Mouse (Mus musculus) cerebellum, adult 9-11 months (tissue): Measurements from ENCODE around the gene Hfe2.

Source experiments
- DNase-seq: peaks from one replicate; pipeline ENCODE4 v3.0.0; 2022

The Hfe2 gene

GRCm38 (mm10) chr3:96528506-96528905, 3.5 kb downstream of the Hfe2 start:
- no peak for DNase-seq

DNA sequence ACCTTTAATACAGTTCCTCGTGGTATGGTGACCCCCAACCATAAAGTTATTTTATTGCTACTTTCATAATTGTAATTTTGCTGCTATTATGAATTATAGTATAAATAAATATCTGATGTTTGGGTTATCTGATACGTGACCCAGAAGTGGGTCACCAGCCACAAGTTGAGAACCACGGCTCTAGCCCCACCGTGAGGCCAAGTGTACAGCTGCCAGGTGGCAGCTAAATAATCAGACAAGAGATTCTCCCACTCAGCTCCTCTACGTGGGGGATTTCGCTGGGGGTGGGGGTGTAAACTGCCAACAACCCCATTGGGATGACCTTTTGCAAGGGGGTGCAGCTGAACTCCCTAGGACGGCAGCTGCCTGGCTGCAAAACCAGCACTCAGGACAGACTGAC, 7.1 kb downstream of the Hfe2 start:
- no peak for DNase-seq

DNA sequence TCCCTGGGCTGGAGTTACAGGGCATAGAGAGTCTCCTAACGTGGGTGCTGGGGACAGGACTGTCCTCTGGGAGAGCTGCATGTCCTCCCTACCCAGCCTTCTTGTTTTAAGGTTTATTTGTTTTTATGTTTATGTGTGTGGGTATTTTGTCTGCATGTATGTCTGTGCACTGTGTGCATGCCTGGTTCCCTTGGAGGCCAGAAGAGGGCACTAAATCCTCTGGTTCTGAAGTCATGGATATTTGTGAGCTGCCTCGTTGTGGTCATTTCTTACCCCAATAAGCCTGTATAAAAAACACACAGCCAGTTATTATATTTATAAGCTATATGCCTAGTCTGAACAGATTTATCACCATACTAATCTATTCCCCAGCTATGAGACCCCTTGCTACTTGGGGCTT, 9.3 kb downstream of the Hfe2 start:
- no peak for DNase-seq

GRCm38 (mm10) chr3:96539316-96539715, 14.3 kb downstream of the Hfe2 start:
- no peak for DNase-seq

GRCm38 (mm10) chr3:96540740-96541139, 15.8 kb downstream of the Hfe2 start:
- DNase-seq = no peak

GRCm38 (mm10) chr3:96541328-96542078, 16.5 kb downstream of the Hfe2 start:
- no peak for DNase-seq

- no peak for DNase-seq
These were observed 17.6 kb downstream of the Hfe2 start for GRCm38 (mm10) chr3:96542554-96542953.

DNA sequence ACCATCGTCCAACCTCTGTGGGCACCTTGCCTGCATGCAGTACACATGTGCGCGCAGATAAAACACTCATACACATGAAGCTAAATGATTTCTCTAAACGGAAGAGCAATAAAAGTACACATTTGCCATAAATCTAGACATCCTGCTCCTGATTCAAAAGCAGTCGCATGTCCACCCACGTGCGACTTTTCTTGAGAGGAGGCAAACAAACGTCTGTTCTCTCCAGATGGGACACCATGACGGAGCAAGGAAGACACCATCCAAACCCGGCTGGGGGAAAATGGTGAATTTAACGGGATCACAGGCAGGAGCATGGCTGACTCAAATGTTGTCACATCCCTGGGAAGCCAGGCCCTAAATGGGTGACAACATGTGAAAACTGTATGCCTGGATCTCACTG, 18.4 kb downstream of the Hfe2 start:
- DNase-seq = no peak

GRCm38 (mm10) chr3:96545565-96545964, 20.6 kb downstream of the Hfe2 start:
- no peak for DNase-seq

GRCm38 (mm10) chr3:96546880-96547279, 21.9 kb downstream of the Hfe2 start:
- no peak for DNase-seq

GRCm38 (mm10) chr3:96547389-96547960, 22.5 kb downstream of the Hfe2 start:
- peak; percentile 63 for DNase-seq

- no peak for DNase-seq
These were observed 23.9 kb downstream of the Hfe2 start for GRCm38 (mm10) chr3:96548824-96549223.

DNA sequence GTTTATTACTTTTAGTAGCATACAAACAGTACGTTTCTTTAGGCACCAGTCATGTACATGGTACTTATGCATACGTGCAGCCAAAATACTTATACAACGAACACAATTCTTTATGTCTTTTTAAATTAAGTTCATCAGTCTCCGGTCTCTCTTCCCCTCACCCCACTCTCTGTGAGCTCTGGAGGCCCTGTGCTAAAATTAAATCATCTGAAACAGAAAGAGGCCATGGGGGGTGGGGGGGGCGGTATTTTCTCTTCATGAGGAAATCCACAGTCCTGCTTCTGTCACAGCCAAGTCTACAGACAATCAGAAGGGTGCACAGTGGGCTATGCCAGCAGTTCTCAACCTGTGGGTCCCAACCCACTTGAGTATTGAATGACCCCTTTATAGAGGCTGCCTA, 24.4 kb downstream of the Hfe2 start:
- DNase-seq = no peak

DNA sequence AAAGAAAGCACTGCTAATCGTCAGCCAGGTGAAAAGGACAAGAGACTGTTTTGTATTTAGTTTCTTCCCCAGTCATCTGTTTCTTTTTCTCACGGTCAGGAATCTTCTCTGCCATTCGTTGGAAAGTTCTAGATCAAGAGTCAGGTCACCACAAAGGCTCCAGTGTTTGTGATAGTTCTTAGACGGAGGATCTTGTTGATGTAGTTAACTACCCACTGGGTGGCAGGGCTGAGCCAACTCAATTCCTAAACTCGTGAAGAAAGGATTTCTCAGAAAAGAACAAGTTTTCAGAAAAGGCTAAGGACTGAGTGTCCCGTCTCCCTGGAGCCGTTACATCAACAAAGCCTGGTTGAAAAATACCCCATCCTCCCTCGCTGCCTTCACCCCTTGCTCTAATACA, 26.2 kb downstream of the Hfe2 start:
- DNase-seq = no peak

- no peak for DNase-seq
These were observed 26.9 kb downstream of the Hfe2 start for GRCm38 (mm10) chr3:96551890-96552289.

DNA sequence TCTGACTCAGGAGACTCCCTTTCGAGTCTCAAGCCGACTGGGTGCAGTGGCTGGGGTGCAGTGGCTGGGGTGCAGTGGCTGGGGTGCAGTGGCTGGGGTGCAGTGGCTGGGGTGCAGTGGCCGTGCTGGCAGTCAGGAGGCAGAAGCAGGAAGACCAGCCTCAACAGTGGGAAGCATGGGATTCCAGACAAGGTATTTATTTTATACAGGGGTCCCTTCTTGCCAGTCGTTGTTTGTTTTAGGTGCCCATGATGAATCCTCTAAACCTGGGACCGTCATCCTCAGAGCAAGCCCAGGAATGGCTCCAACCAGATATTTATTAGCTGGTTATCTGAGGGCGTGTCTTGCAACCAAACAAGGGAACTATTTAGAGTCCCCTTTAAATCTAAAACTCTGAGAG, 28.6 kb downstream of the Hfe2 start:
- DNase-seq = no peak

DNA sequence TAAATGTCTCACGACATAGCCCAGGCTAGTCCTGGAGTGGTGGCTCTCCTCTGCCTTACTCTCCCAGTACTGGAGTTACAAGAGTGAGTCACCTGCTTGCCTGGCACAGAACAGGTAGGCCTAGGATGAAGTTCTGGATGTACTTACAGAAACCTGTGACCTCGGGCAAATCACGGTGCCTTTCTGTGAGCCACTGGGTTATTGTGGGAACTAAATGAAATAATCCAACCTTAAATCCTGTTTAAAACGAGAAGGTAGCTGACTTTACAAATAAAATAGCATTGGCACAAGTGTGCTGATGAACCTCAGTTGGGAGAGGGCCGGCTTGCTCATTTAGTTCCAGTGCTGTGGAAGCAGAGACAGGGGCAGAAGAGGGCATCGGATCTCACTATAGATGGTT, 29.3 kb downstream of the Hfe2 start:
- no peak for DNase-seq

DNA sequence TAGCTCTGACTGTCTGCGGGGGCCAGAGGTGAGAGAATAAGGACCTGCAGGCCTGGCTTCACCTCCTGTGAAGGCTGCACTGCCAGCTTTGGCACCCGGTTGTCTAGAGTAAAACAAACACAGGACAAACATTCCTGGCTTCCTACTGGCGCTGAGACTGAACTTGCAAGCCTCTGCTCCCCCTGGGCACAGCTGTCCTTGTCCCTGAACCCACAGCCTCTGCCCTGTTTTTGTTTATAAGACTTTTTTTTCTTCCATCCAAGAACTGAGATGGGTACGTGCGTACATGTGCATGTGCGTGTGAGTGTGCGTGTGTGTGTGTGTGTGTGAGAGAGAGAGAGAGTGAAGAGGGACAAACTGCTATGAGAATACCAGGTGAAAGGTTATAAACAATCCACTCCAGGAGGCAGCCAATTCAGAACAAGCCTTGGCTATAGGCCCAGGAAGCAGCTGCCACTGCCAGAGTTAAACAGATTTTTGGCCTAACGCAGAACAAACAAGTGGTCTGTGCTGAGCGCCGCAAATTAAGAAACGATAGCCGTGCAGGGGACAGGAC, 30.1 kb downstream of the Hfe2 start:
- DNase-seq = no peak

DNA sequence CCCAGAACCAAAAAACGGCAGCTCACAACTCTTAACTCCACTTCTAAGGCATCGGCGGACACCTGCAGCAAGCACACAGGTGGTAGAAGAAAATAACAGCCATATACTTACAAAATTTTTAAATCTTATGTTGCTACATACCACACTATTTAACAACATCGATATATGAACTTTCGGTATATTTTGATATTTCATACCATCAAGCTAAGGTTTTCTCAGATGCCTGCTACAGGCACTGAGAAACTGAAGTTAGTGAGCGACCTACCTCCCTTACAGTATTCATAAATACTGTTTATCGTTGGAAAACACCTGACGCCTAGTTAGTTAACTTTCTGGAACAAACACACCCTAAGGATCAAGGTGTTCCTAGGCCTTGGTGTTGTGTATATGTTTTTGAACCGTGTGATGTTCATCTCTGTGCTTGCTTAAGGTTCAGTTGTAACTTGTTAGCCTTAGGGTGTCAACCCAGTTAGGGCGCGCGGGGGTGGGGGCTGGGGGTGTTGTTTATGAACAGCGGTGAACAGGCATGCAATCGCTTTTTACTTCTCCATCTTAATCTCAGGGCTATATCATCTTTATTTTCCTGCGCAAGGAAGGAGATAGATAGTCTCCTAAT, 31.1 kb downstream of the Hfe2 start:
- no peak for DNase-seq

DNA sequence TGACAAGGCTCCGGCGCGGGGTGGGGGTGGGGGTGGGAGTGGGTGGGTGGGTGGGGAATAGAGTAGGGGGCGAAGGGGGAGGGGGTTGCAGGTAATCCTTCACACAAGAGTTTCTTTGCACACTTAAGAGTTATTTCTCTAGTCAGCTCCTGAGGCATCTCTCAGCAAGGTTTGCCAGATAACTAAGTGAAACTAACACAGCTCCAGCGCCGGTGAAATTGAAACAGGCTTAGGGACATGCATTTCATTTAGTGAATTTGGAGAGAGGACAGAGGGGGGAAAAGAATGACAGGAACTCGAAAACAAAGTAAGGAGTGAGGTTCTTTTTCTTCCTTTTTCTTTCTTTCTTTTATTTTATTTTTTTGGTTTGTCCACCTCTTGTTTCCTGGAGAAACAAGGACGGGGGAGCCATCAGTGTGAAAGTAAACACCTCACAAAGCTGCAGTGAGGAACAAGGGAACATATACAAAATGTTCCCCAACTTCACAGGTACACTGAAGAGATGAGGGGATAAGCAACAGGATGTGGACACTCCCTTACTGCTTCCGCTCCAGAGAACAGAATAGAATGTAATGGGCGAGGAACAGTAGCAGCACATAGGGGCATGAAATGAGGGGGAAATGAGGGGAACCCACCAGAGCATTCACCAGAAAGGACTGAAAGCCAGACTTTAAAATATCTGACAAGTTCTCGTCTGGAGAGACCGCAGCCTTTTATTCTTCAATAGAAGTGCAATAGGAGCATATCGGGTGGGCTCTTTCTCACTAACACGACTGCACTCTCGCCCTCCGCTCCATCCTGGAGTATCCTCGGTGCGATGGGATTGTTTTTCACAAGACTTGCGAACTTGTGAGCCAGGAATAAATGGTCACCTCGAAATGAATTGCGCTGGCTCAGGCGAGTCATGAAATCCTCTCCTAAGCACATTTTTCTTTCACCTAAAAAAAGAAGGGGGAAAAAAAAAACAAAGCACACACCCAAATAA, 32.0 kb downstream of the Hfe2 start:
- no peak for DNase-seq

DNA sequence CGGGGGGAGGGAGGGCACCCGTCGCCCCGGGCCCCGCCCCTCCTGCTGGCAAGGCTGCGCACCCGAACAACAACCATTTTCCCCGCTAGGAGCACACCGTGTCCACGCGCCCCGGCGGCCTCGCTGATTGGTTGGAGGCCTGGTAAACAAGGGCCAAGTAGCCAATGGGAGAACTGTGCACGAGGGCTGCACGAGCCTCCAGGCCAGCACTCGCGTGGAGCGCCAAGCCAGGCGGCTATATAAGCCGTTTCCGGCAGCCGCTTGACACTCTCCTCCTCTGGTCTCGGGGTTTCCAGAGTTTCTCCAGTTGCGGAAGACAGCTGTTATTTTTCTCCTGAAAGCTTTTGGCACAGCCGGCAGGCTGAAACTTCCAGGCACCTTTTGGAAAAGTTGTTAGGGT, 32.7 kb downstream of the Hfe2 start, which contains the start of gene Txnip:
Txnip (plus strand) TSS at position 264 of the 400 bp plus-strand sequence.
- DNase-seq = peak; percentile 91

- DNase-seq = no peak
These were observed 33.2 kb downstream of the Hfe2 start for GRCm38 (mm10) chr3:96558159-96558558.

GRCm38 (mm10) chr3:96558668-96559196, 33.8 kb downstream of the Hfe2 start:
- DNase-seq = no peak
